Mouse (Mus musculus) bone marrow, adult 2 months (tissue): ENCODE measurements around the gene Il18bp.

ENCODE experiments used
- CTCF ChIP-seq: fragments of 200-500 bp; IDR thresholded peaks from 2 replicates; pipeline ENCODE4 v1.5.1; 2011; ENCODE audit warnings: low read length, control low read depth; ENCODE audit not compliant: control insufficient read depth, insufficient read depth
- POLR2A ChIP-seq: fragments of 200-500 bp; IDR thresholded peaks from 2 replicates; pipeline ENCODE4 v1.6.1; 2011; ENCODE audit warnings: low read depth, mild to moderate bottlenecking, control low read depth, low read length, borderline replicate concordance; ENCODE audit not compliant: control insufficient read depth

- TF ChIP-seq POLR2A: no peak
- TF ChIP-seq CTCF: no peak
Measured at GRCm38 (mm10) chr7:102037318-102037717, 18.8 kb upstream of the Il18bp start.
